Mouse (Mus musculus): Measurements from ENCODE around the gene C2cd3. TPM values are rescaled to one million over a fixed set of nuclear protein-coding genes. Genes with fewer than 3 reads are reported as not detected.

Gene C2cd3
- polyA plus RNA-seq, 1 experiment from 2014 or later = 4.5 TPM

- peaks cover 46% of the 10 kb centered on the region for H3K36me3 ChIP-seq (ENCODE audit: control insufficient read depth, insufficient read depth)
- no peak overlapping the region for H3K27ac ChIP-seq (ENCODE audit: low read depth, low read length)
- H3K9me3 ChIP-seq (ENCODE audit: control insufficient read depth) = no peaks in the 10 kb centered on the region
- 58% methylated on average over 3 of the region's 3 CpGs for WGBS
- H3K4me3 ChIP-seq (ENCODE audit: low read depth, low read length) = no peak overlapping the region
- no peak overlapping the region for H3K9ac ChIP-seq (ENCODE audit: low read depth, low read length)
- H3K4me1 ChIP-seq (replicated peaks; ENCODE audit: control insufficient read depth, insufficient read depth, low read length) = no peaks in the 10 kb centered on the region
- no peak overlapping the region for H3K4me2 ChIP-seq (replicated peaks; ENCODE audit: low read depth)
- ATAC-seq = no peak
- H3K27me3 ChIP-seq (replicated peaks; ENCODE audit: control insufficient read depth, insufficient read depth, low read length) = no peaks in the 10 kb centered on the region
- TF ChIP-seq CTCF (IDR thresholded peaks at IDR 0.05; ENCODE audit: low read depth) = peak; percentile 97
These were observed 57.1 kb downstream of the C2cd3 start for GRCm38 (mm10) chr7:100429102-100429501.

GRCm38 (mm10) chr7:100429911-100430310 is 57.9 kb downstream of the C2cd3 start:
- Histone ChIP-seq H3K27me3 (replicated peaks; ENCODE audit: control insufficient read depth, insufficient read depth, low read length) (no peaks in the 10 kb centered on the region), H3K4me3 (ENCODE audit: low read depth, low read length) (no peak overlapping the region), H3K36me3 (ENCODE audit: control insufficient read depth, insufficient read depth) (peaks cover 37% of the 10 kb centered on the region), H3K27ac (ENCODE audit: low read depth, low read length) (no peak overlapping the region), H3K9me3 (ENCODE audit: control insufficient read depth) (no peaks in the 10 kb centered on the region), H3K4me1 (replicated peaks; ENCODE audit: control insufficient read depth, insufficient read depth, low read length) (no peaks in the 10 kb centered on the region), H3K9ac (ENCODE audit: low read depth, low read length) (no peak overlapping the region), H3K4me2 (replicated peaks; ENCODE audit: low read depth) (no peak overlapping the region)
- 87% methylated on average over 11 of the region's 11 CpGs for WGBS
- TF ChIP-seq CTCF (IDR thresholded peaks at IDR 0.05; ENCODE audit: low read depth) = no peak
- no peak for ATAC-seq

- H3K4me3 ChIP-seq (ENCODE audit: low read depth, low read length) = no peak overlapping the region
- ATAC-seq = 0 out of 2 replicates have a peak, but pooled peaks have one; percentile 57
- no peaks in the 10 kb centered on the region for H3K27me3 ChIP-seq (replicated peaks; ENCODE audit: control insufficient read depth, insufficient read depth, low read length)
- H3K27ac ChIP-seq (ENCODE audit: low read depth, low read length) = no peak overlapping the region
- peaks cover 32% of the 10 kb centered on the region for H3K36me3 ChIP-seq (ENCODE audit: control insufficient read depth, insufficient read depth)
- WGBS = 53% methylated on average over 5 of the region's 5 CpGs
- H3K9ac ChIP-seq (ENCODE audit: low read depth, low read length) = no peak overlapping the region
- H3K4me2 ChIP-seq (replicated peaks; ENCODE audit: low read depth) = no peak overlapping the region
- H3K4me1 ChIP-seq (replicated peaks; ENCODE audit: control insufficient read depth, insufficient read depth, low read length) = no peaks in the 10 kb centered on the region
- H3K9me3 ChIP-seq (ENCODE audit: control insufficient read depth) = no peaks in the 10 kb centered on the region
- TF ChIP-seq CTCF (IDR thresholded peaks at IDR 0.05; ENCODE audit: low read depth) = no peak
These were observed 59.1 kb downstream of the C2cd3 start for GRCm38 (mm10) chr7:100431103-100431502.

- H3K27me3 ChIP-seq (replicated peaks; ENCODE audit: control insufficient read depth, insufficient read depth, low read length) = no peaks in the 10 kb centered on the region
- H3K27ac ChIP-seq (ENCODE audit: low read depth, low read length) = no peak overlapping the region
- no peaks in the 10 kb centered on the region for H3K9me3 ChIP-seq (ENCODE audit: control insufficient read depth)
- peak; percentile 64; the same call in 1 of the 2 replicates for ATAC-seq
- WGBS = 56% methylated on average over 6 of the region's 6 CpGs
- no peak overlapping the region for H3K9ac ChIP-seq (ENCODE audit: low read depth, low read length)
- TF ChIP-seq CTCF (IDR thresholded peaks at IDR 0.05; ENCODE audit: low read depth) = no peak
- H3K4me2 ChIP-seq (replicated peaks; ENCODE audit: low read depth) = no peak overlapping the region
- no peak overlapping the region for H3K4me3 ChIP-seq (ENCODE audit: low read depth, low read length)
- no peaks in the 10 kb centered on the region for H3K4me1 ChIP-seq (replicated peaks; ENCODE audit: control insufficient read depth, insufficient read depth, low read length)
- peaks cover 34% of the 10 kb centered on the region for H3K36me3 ChIP-seq (ENCODE audit: control insufficient read depth, insufficient read depth)
These were observed 61.3 kb downstream of the C2cd3 start for GRCm38 (mm10) chr7:100433295-100433694.

GRCm38 (mm10) chr7:100443728-100444127 is 71.7 kb downstream of the C2cd3 start:
- Histone ChIP-seq H3K9ac (ENCODE audit: low read depth, low read length) (no peak overlapping the region), H3K4me2 (replicated peaks; ENCODE audit: low read depth) (no peak overlapping the region), H3K27me3 (replicated peaks; ENCODE audit: control insufficient read depth, insufficient read depth, low read length) (no peaks in the 10 kb centered on the region), H3K27ac (ENCODE audit: low read depth, low read length) (no peak overlapping the region), H3K4me3 (ENCODE audit: low read depth, low read length) (no peak overlapping the region), H3K9me3 (ENCODE audit: control insufficient read depth) (no peaks in the 10 kb centered on the region), H3K4me1 (replicated peaks; ENCODE audit: control insufficient read depth, insufficient read depth, low read length) (no peaks in the 10 kb centered on the region), H3K36me3 (ENCODE audit: control insufficient read depth, insufficient read depth) (peaks cover 49% of the 10 kb centered on the region)
- 91% methylated on average over 4 of the region's 4 CpGs for WGBS
- no peak for TF ChIP-seq CTCF (IDR thresholded peaks at IDR 0.05; ENCODE audit: low read depth)
- no peak for ATAC-seq

GRCm38 (mm10) chr7:100446271-100446670 is 74.2 kb downstream of the C2cd3 start:
- Histone ChIP-seq H3K9me3 (ENCODE audit: control insufficient read depth) (no peaks in the 10 kb centered on the region), H3K9ac (ENCODE audit: low read depth, low read length) (no peak overlapping the region), H3K27ac (ENCODE audit: low read depth, low read length) (no peak overlapping the region), H3K4me3 (ENCODE audit: low read depth, low read length) (no peak overlapping the region), H3K4me1 (replicated peaks; ENCODE audit: control insufficient read depth, insufficient read depth, low read length) (no peaks in the 10 kb centered on the region), H3K4me2 (replicated peaks; ENCODE audit: low read depth) (no peak overlapping the region), H3K27me3 (replicated peaks; ENCODE audit: control insufficient read depth, insufficient read depth, low read length) (no peaks in the 10 kb centered on the region), H3K36me3 (ENCODE audit: control insufficient read depth, insufficient read depth) (peaks cover 62% of the 10 kb centered on the region)
- no peak for ATAC-seq
- TF ChIP-seq CTCF (IDR thresholded peaks at IDR 0.05; ENCODE audit: low read depth) = no peak
- WGBS = 92% methylated on average over 5 of the region's 5 CpGs

GRCm38 (mm10) chr7:100448530-100448929 is 76.5 kb downstream of the C2cd3 start:
- Histone ChIP-seq H3K36me3 (ENCODE audit: control insufficient read depth, insufficient read depth) (peaks cover 63% of the 10 kb centered on the region), H3K9ac (ENCODE audit: low read depth, low read length) (no peak overlapping the region), H3K4me3 (ENCODE audit: low read depth, low read length) (no peak overlapping the region), H3K4me1 (replicated peaks; ENCODE audit: control insufficient read depth, insufficient read depth, low read length) (no peaks in the 10 kb centered on the region), H3K27me3 (replicated peaks; ENCODE audit: control insufficient read depth, insufficient read depth, low read length) (no peaks in the 10 kb centered on the region), H3K4me2 (replicated peaks; ENCODE audit: low read depth) (no peak overlapping the region), H3K9me3 (ENCODE audit: control insufficient read depth) (no peaks in the 10 kb centered on the region), H3K27ac (ENCODE audit: low read depth, low read length) (no peak overlapping the region)
- ATAC-seq = no peak
- no peak for TF ChIP-seq CTCF (IDR thresholded peaks at IDR 0.05; ENCODE audit: low read depth)
- WGBS = 94% methylated on average over 12 of the region's 12 CpGs
